Mouse (Mus musculus): ENCODE measurements around the gene Rhobtb3.

- TF ChIP-seq CTCF (IDR thresholded peaks at IDR 0.05; ENCODE audit: borderline replicate concordance, control insufficient read depth, extremely low read depth, insufficient read depth, low read length, poor library complexity) = no peak
- no peak for TF ChIP-seq POLR2A (IDR thresholded peaks at IDR 0.05; ENCODE audit: control insufficient read depth, extremely low read depth, insufficient read depth, low read length, poor library complexity)
Observed at GRCm38 (mm10) chr13:75859264-75859844, 84.4 kb downstream of the Rhobtb3 start.

Data from thymus, adult 2 months (tissue).